Mouse (Mus musculus): Measurements from ENCODE around the gene Ufsp2. TPM values are rescaled to one million over a fixed set of nuclear protein-coding genes. Genes with fewer than 3 reads are reported as not detected.

Ufsp2 gene
- total and polyA plus RNA-seq, 2 experiments from 2014 or later, result 16.9 to 61.4 TPM

DNA sequence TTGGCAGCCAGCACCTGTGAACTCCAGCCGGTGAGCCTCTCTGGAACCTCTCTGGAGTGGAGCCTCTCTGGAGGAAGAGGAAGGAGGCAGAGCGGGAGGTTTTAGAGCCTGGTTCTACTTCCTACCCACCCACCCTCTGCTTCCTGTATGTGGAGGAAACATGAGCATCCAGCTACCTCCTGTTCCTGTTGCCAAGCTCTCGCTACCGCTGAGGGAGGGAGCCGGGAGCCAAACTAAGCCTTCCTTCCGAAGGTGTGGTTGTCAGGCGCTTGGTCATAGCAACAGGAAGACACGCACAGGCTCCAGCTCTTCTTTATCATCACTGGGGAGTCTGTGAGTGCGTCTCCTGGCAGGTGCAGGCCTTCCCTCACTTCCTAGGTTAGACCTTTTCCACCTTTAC, 46.9 kb downstream of the Ufsp2 start:
- no peak for TF ChIP-seq CTCF (IDR thresholded peaks at IDR 0.05; ENCODE audit: low read depth)
- no peak for TF ChIP-seq EP300 (IDR thresholded peaks at IDR 0.05; ENCODE audit: low read depth)
- Histone ChIP-seq H3K36me3 (replicated peaks; ENCODE audit: control insufficient read depth, insufficient read depth, low read length) (no peaks in the 10 kb centered on the region), H3K4me2 (ENCODE audit: low read depth, low read length) (no peak overlapping the region), H3K9ac (replicated peaks; ENCODE audit: low read depth, low read length) (no peak overlapping the region), H3K27me3 (ENCODE audit: control insufficient read depth, insufficient read depth, low read length) (no peaks in the 10 kb centered on the region), H3K27ac (ENCODE audit: low read depth) (no peak overlapping the region), H3K9me3 (replicated peaks; ENCODE audit: control insufficient read depth, low read length) (no peaks in the 10 kb centered on the region), H3K4me3 (ENCODE audit: low read depth, low read length) (no peak overlapping the region), H3K4me1 (ENCODE audit: control insufficient read depth, insufficient read depth) (no peaks in the 10 kb centered on the region; the same call in 1 of the 2 replicates)
- no peak for DNase-seq (ENCODE audit: low spot score)
- no peak for ATAC-seq (ENCODE audit: insufficient read depth, low read depth)
- WGBS, result 72% methylated on average over 9 of the region's 9 CpGs

DNA sequence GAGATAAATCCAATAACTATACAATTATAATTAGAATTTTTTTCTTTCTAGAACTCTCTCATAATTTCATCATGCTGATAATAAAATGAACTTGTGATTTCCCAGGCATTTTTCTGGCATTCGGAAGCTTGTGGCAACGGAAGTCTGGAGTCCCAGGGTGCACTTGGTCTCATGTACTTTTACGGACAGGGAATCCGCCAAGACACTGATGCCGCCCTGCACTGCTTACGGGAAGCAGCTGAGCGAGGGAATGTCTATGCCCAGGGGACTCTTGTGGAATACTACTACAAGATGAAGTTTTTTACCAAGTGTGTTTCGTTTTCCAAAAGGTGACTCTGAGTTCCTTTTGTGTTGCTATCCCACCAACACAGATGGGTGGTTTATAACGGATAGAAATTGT, 47.4 kb downstream of the Ufsp2 start:
- H3K27me3 ChIP-seq (ENCODE audit: control insufficient read depth, insufficient read depth, low read length), result no peaks in the 10 kb centered on the region
- no peak overlapping the region for H3K9ac ChIP-seq (replicated peaks; ENCODE audit: low read depth, low read length)
- TF ChIP-seq EP300 (IDR thresholded peaks at IDR 0.05; ENCODE audit: low read depth), result no peak
- no peak for TF ChIP-seq CTCF (IDR thresholded peaks at IDR 0.05; ENCODE audit: low read depth)
- no peaks in the 10 kb centered on the region for H3K36me3 ChIP-seq (replicated peaks; ENCODE audit: control insufficient read depth, insufficient read depth, low read length)
- DNase-seq (ENCODE audit: low spot score) (no peak), ATAC-seq (ENCODE audit: insufficient read depth, low read depth) (no peak)
- H3K9me3 ChIP-seq (replicated peaks; ENCODE audit: control insufficient read depth, low read length), result no peaks in the 10 kb centered on the region
- H3K27ac ChIP-seq (ENCODE audit: low read depth), result no peak overlapping the region
- no peaks in the 10 kb centered on the region; the same call in 1 of the 2 replicates for H3K4me1 ChIP-seq (ENCODE audit: control insufficient read depth, insufficient read depth)
- 78% methylated on average over 9 of the region's 9 CpGs for WGBS
- H3K4me3 ChIP-seq (ENCODE audit: low read depth, low read length), result no peak overlapping the region
- H3K4me2 ChIP-seq (ENCODE audit: low read depth, low read length), result no peak overlapping the region

DNA sequence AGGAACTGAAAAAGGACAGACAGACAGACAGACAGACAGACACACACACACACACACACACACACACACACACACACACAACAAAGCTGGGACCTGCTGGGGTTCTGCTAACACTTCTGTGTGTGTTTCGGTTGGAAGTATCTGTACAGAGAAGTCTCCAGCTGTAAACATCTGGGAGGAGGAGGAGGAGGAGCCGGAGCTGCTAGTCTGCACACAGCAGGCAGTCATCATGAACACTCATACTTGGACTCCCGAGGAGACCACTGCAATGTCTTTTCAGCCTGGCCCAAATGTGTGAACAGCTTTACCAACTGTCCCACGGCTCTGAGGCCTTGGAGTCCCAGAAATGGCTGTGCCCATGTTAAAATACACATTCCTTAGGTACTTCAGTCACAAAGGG, 49.1 kb downstream of the Ufsp2 start:
- no peak for DNase-seq (ENCODE audit: low spot score)
- Histone ChIP-seq H3K9ac (replicated peaks; ENCODE audit: low read depth, low read length) (no peak overlapping the region), H3K9me3 (replicated peaks; ENCODE audit: control insufficient read depth, low read length) (no peaks in the 10 kb centered on the region), H3K4me3 (ENCODE audit: low read depth, low read length) (no peak overlapping the region), H3K4me1 (ENCODE audit: control insufficient read depth, insufficient read depth) (no peaks in the 10 kb centered on the region; the same call in 1 of the 2 replicates), H3K27me3 (ENCODE audit: control insufficient read depth, insufficient read depth, low read length) (no peaks in the 10 kb centered on the region), H3K4me2 (ENCODE audit: low read depth, low read length) (no peak overlapping the region), H3K36me3 (replicated peaks; ENCODE audit: control insufficient read depth, insufficient read depth, low read length) (0 out of 2 replicates have a peak, but pooled peaks cover 3% of the 10 kb centered on the region), H3K27ac (ENCODE audit: low read depth) (no peak overlapping the region)
- ATAC-seq (ENCODE audit: insufficient read depth, low read depth), result peak; percentile 55; the same call in 1 of the 2 replicates
- no peak for TF ChIP-seq EP300 (IDR thresholded peaks at IDR 0.05; ENCODE audit: low read depth)
- TF ChIP-seq CTCF (IDR thresholded peaks at IDR 0.05; ENCODE audit: low read depth), result no peak
- 51% methylated on average over 4 of the region's 4 CpGs for WGBS

DNA sequence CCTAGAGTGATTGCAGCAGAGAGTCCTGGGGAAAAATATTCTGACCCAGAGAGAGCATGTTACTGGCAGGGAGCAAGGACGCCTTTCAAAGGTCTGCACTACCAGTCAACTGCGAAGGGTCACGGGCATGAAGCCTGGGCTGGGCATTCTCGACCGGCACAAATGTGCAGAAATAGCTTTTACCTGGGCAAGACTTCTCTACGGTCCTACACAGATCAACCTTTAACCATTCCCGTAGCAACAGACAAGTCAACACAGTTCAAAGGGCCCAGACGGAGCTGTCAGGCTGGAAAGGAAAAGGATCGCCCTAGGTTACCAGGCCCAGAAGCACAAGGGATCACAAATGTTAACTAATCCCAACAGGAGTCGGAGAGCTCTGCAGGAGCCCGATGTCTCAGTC, 60.9 kb downstream of the Ufsp2 start:
- H3K4me1 ChIP-seq (ENCODE audit: control insufficient read depth, insufficient read depth), result peaks cover 4% of the 10 kb centered on the region; the same call in 1 of the 2 replicates
- no peak for ATAC-seq (ENCODE audit: insufficient read depth, low read depth)
- DNase-seq (ENCODE audit: low spot score), result no peak
- no peak overlapping the region for H3K27ac ChIP-seq (ENCODE audit: low read depth)
- peaks cover 29% of the 10 kb centered on the region for H3K36me3 ChIP-seq (replicated peaks; ENCODE audit: control insufficient read depth, insufficient read depth, low read length)
- 80% methylated on average over 11 of the region's 11 CpGs for WGBS
- H3K4me3 ChIP-seq (ENCODE audit: low read depth, low read length), result no peak overlapping the region
- H3K27me3 ChIP-seq (ENCODE audit: control insufficient read depth, insufficient read depth, low read length), result no peaks in the 10 kb centered on the region
- no peaks in the 10 kb centered on the region for H3K9me3 ChIP-seq (replicated peaks; ENCODE audit: control insufficient read depth, low read length)
- no peak overlapping the region for H3K4me2 ChIP-seq (ENCODE audit: low read depth, low read length)
- TF ChIP-seq CTCF (IDR thresholded peaks at IDR 0.05; ENCODE audit: low read depth) (no peak), EP300 (IDR thresholded peaks at IDR 0.05; ENCODE audit: low read depth) (no peak)
- no peak overlapping the region for H3K9ac ChIP-seq (replicated peaks; ENCODE audit: low read depth, low read length)

- peaks cover 39% of the 10 kb centered on the region for H3K36me3 ChIP-seq (replicated peaks; ENCODE audit: control insufficient read depth, insufficient read depth, low read length)
- H3K9me3 ChIP-seq (replicated peaks; ENCODE audit: control insufficient read depth, low read length), result no peaks in the 10 kb centered on the region
- H3K4me2 ChIP-seq (ENCODE audit: low read depth, low read length), result no peak overlapping the region
- no peak for ATAC-seq (ENCODE audit: insufficient read depth, low read depth)
- H3K27me3 ChIP-seq (ENCODE audit: control insufficient read depth, insufficient read depth, low read length), result no peaks in the 10 kb centered on the region
- no peak overlapping the region for H3K9ac ChIP-seq (replicated peaks; ENCODE audit: low read depth, low read length)
- no peak overlapping the region for H3K4me3 ChIP-seq (ENCODE audit: low read depth, low read length)
- TF ChIP-seq CTCF (IDR thresholded peaks at IDR 0.05; ENCODE audit: low read depth) (no peak), EP300 (IDR thresholded peaks at IDR 0.05; ENCODE audit: low read depth) (no peak)
- 42% methylated on average over 1 of the region's 1 CpGs for WGBS
- no peak overlapping the region for H3K27ac ChIP-seq (ENCODE audit: low read depth)
- no peak for DNase-seq (ENCODE audit: low spot score)
- H3K4me1 ChIP-seq (ENCODE audit: control insufficient read depth, insufficient read depth), result peaks cover 4% of the 10 kb centered on the region; the same call in 1 of the 2 replicates
These were observed 64.3 kb downstream of the Ufsp2 start for GRCm38 (mm10) chr8:46039666-46040065.

DNA sequence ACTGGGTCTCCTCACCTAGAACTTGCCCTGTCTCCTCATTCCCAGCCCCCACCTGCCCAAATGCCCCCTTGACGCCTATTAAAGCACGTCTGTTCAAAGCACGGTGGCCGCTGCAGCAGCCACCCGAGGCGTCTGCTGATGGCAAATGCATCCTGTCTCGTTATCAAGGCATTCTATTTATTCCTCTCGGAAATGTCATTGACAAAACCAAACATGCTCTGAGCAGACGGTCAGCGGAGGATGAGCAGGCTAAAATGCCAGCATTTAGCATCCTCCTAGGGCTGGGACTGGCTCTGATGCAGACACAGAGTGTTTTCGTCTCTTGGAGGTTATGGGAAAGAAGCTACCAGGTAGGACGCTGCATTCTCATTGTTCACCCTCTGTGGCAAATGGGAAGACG, 64.9 kb downstream of the Ufsp2 start:
- no peak overlapping the region for H3K4me2 ChIP-seq (ENCODE audit: low read depth, low read length)
- 42% methylated on average over 13 of the region's 13 CpGs for WGBS
- no peak overlapping the region for H3K9ac ChIP-seq (replicated peaks; ENCODE audit: low read depth, low read length)
- no peaks in the 10 kb centered on the region for H3K27me3 ChIP-seq (ENCODE audit: control insufficient read depth, insufficient read depth, low read length)
- no peaks in the 10 kb centered on the region for H3K9me3 ChIP-seq (replicated peaks; ENCODE audit: control insufficient read depth, low read length)
- TF ChIP-seq EP300 (IDR thresholded peaks at IDR 0.05; ENCODE audit: low read depth) (no peak), CTCF (IDR thresholded peaks at IDR 0.05; ENCODE audit: low read depth) (no peak)
- no peak overlapping the region for H3K27ac ChIP-seq (ENCODE audit: low read depth)
- ATAC-seq (ENCODE audit: insufficient read depth, low read depth) (no peak), DNase-seq (ENCODE audit: low spot score) (no peak)
- H3K4me3 ChIP-seq (ENCODE audit: low read depth, low read length), result no peak overlapping the region
- peaks cover 4% of the 10 kb centered on the region; the same call in 1 of the 2 replicates for H3K4me1 ChIP-seq (ENCODE audit: control insufficient read depth, insufficient read depth)
- peaks cover 42% of the 10 kb centered on the region for H3K36me3 ChIP-seq (replicated peaks; ENCODE audit: control insufficient read depth, insufficient read depth, low read length)

Other genes starting within 250 kb of the Ufsp2 start
- gene Pdlim3, start 90.1 kb upstream of the Ufsp2 start, total RNA-seq (2014; rRNA removed; ENCODE audit: low replicate concordance), result 128 and 168 TPM in 2 replicates
- gene Pdlim3, start 90.1 kb upstream of the Ufsp2 start, polyA plus RNA-seq (2015; fragmentation: Nextera tagmentation; extraction: Ambion mirVana), result 125 and 127 TPM in 2 replicates
- not detected in 2 replicates for gene Ccdc110, start 40.9 kb upstream of the Ufsp2 start, total RNA-seq (2014; rRNA removed; ENCODE audit: low replicate concordance)
- gene Ccdc110, start 40.9 kb upstream of the Ufsp2 start, polyA plus RNA-seq (2015; fragmentation: Nextera tagmentation; extraction: Ambion mirVana), result not detected in 2 replicates
- not detected in 2 replicates for gene 1700029J07Rik, start 276 bp upstream of the Ufsp2 start, total RNA-seq (2014; rRNA removed; ENCODE audit: low replicate concordance)
- 1.3 and 1.6 TPM in 2 replicates for gene 1700029J07Rik, start 276 bp upstream of the Ufsp2 start, polyA plus RNA-seq (2015; fragmentation: Nextera tagmentation; extraction: Ambion mirVana)
- gene Lrp2bp, start 23.8 kb downstream of the Ufsp2 start, total RNA-seq (2014; rRNA removed; ENCODE audit: low replicate concordance), result 0.08 and 0.99 TPM in 2 replicates
- gene Lrp2bp, start 23.8 kb downstream of the Ufsp2 start, polyA plus RNA-seq (2015; fragmentation: Nextera tagmentation; extraction: Ambion mirVana), result 0.36 and 0.65 TPM in 2 replicates
- gene Ankrd37, start 30.2 kb downstream of the Ufsp2 start, total RNA-seq (2014; rRNA removed; ENCODE audit: low replicate concordance), result 1.2 and 42.2 TPM in 2 replicates
- 10.2 and 14.3 TPM in 2 replicates for gene Ankrd37, start 30.2 kb downstream of the Ufsp2 start, polyA plus RNA-seq (2015; fragmentation: Nextera tagmentation; extraction: Ambion mirVana)
- 13.7 and 14.8 TPM in 2 replicates for gene Cfap97, start 176.2 kb downstream of the Ufsp2 start, total RNA-seq (2014; rRNA removed; ENCODE audit: low replicate concordance)
- gene Cfap97, start 176.2 kb downstream of the Ufsp2 start, polyA plus RNA-seq (2015; fragmentation: Nextera tagmentation; extraction: Ambion mirVana), result 22.0 and 22.4 TPM in 2 replicates
- 14.7 and 28.0 TPM in 2 replicates for gene Snx25, start 176.6 kb downstream of the Ufsp2 start, total RNA-seq (2014; rRNA removed; ENCODE audit: low replicate concordance)
- gene Snx25, start 176.6 kb downstream of the Ufsp2 start, polyA plus RNA-seq (2015; fragmentation: Nextera tagmentation; extraction: Ambion mirVana), result 2.4 and 4.0 TPM in 2 replicates
- 6,222 and 7,450 TPM in 2 replicates for gene Slc25a4, start 235.8 kb downstream of the Ufsp2 start, total RNA-seq (2014; rRNA removed; ENCODE audit: low replicate concordance)
- gene Slc25a4, start 235.8 kb downstream of the Ufsp2 start, polyA plus RNA-seq (2015; fragmentation: Nextera tagmentation; extraction: Ambion mirVana), result 6,522 and 6,528 TPM in 2 replicates